Mouse (Mus musculus) G1E (cell line): ENCODE data around the gene Kyat1.

Source experiments
- CTCF ChIP-seq: IDR thresholded peaks from 2 replicates; pipeline ENCODE4 v1.5.1; 2012; ENCODE audit warnings: low read depth, low read length, inconsistent platforms, mixed read lengths
- POLR2AphosphoS5 ChIP-seq: IDR thresholded peaks from 2 replicates; pipeline ENCODE4 v1.6.1; 2012; ENCODE audit warnings: low read depth, low read length, inconsistent platforms; ENCODE audit not compliant: insufficient replicate concordance

- TF ChIP-seq CTCF (no peak), POLR2AphosphoS5 (no peak)
Observed at GRCm38 (mm10) chr2:30171371-30171996, 34.2 kb downstream of the Kyat1 start, which contains the start of gene Endog.
